Mouse (Mus musculus) forebrain, embryonic 13.5 days (tissue): ENCODE measurements around the gene Mecom. TPM values are rescaled to one million over a fixed set of nuclear protein-coding genes. Genes with fewer than 3 reads are reported as not detected.
A peak's percentile ranks its signal among the peaks of the same experiment; 100 is the strongest.

ENCODE experiments used
- ATAC-seq: fragments of 200-750 bp; cut with Nextera tagmentation; 2 replicates; pipeline ENCODE4 v1.8.0; 2017
- H3K27ac ChIP-seq: fragments of 300-500 bp; sonication (generic); 2 replicates; pipeline ENCODE4 v1.5.1; 2015; ENCODE audit warnings: inconsistent platforms, mild to moderate bottlenecking, moderate library complexity
- H3K27me3 ChIP-seq: fragments of 300-500 bp; sonication (generic); 2 replicates; pipeline ENCODE4 v1.6.1; 2015; ENCODE audit warnings: mild to moderate bottlenecking, inconsistent platforms
- H3K36me3 ChIP-seq: fragments of 300-500 bp; sonication (generic); 2 replicates; pipeline ENCODE4 v1.6.1; 2015; ENCODE audit warnings: mild to moderate bottlenecking, inconsistent platforms; ENCODE audit not compliant: poor library complexity, severe bottlenecking
- H3K4me1 ChIP-seq: fragments of 300-500 bp; sonication (generic); 2 replicates; pipeline ENCODE4 v1.6.1; 2015; ENCODE audit warnings: inconsistent platforms
- H3K4me2 ChIP-seq: fragments of 300-500 bp; sonication (generic); 2 replicates; pipeline ENCODE4 v1.6.1; 2015; ENCODE audit warnings: inconsistent platforms, mild to moderate bottlenecking, moderate library complexity
- H3K4me3 ChIP-seq: fragments of 300-500 bp; sonication (generic); 2 replicates; pipeline ENCODE4 v1.5.1; 2015; ENCODE audit warnings: mild to moderate bottlenecking, inconsistent platforms
- H3K9ac ChIP-seq: fragments of 300-500 bp; sonication (generic); 2 replicates; pipeline ENCODE4 v1.6.1; 2015; ENCODE audit warnings: mild to moderate bottlenecking, inconsistent platforms
- H3K9me3 ChIP-seq: fragments of 300-500 bp; sonication (generic); replicated peaks from 2 replicates; pipeline ENCODE4 v1.6.1; 2016; ENCODE audit warnings: inconsistent platforms
- WGBS: fragments of 180-500 bp; shearing (Covaris S2); methylation state at CpG from one replicate; pipeline ENCODE4 v1.1.7; 2015; 5-methylcytosine and 5-hydroxymethylcytosine counted together
- polyA plus RNA-seq: library from polyadenylated mRNA; unstranded; fragments of >200 nt; fragmentation: Nextera tagmentation; extraction: Ambion mirVana; gene quantifications from 2 replicates; pipeline ENCODE4 v1.2.1, GENCODE M21; 2015

The Mecom gene
- polyA plus RNA-seq, 1 experiment from 2014 or later: 3.7 TPM

GRCm38 (mm10) chr3:30475591-30475990 lies 72.2 kb downstream of the Mecom start:
- ATAC-seq: no peak
- Histone ChIP-seq H3K9ac (no peak overlapping the region), H3K27me3 (no peaks in the 10 kb centered on the region), H3K27ac (no peak overlapping the region), H3K4me3 (no peak overlapping the region), H3K9me3 (no peaks in the 10 kb centered on the region), H3K4me2 (no peak overlapping the region), H3K36me3 (no peaks in the 10 kb centered on the region), H3K4me1 (no peaks in the 10 kb centered on the region)
- WGBS: 56% methylated on average over 6 of the region's 6 CpGs

GRCm38 (mm10) chr3:30468068-30468835 lies 79.6 kb downstream of the Mecom start:
- no peak overlapping the region for H3K4me2 ChIP-seq
- no peak overlapping the region for H3K27ac ChIP-seq
- WGBS: 83% methylated on average over 7 of the region's 7 CpGs
- no peaks in the 10 kb centered on the region for H3K4me1 ChIP-seq
- no peaks in the 10 kb centered on the region for H3K27me3 ChIP-seq
- no peak overlapping the region for H3K9ac ChIP-seq
- no peak for ATAC-seq
- H3K36me3 ChIP-seq: no peaks in the 10 kb centered on the region
- no peak overlapping the region for H3K4me3 ChIP-seq
- no peaks in the 10 kb centered on the region for H3K9me3 ChIP-seq

GRCm38 (mm10) chr3:30466031-30466650 lies 81.7 kb downstream of the Mecom start:
- 66% methylated on average over 11 of the region's 11 CpGs for WGBS
- no peak overlapping the region for H3K9ac ChIP-seq
- peaks cover 3% of the 10 kb centered on the region; the same call in 1 of the 2 replicates for H3K4me1 ChIP-seq
- H3K4me3 ChIP-seq: no peak overlapping the region
- H3K4me2 ChIP-seq: no peak overlapping the region
- no peaks in the 10 kb centered on the region for H3K9me3 ChIP-seq
- no peak overlapping the region for H3K27ac ChIP-seq
- no peaks in the 10 kb centered on the region for H3K27me3 ChIP-seq
- H3K36me3 ChIP-seq: no peaks in the 10 kb centered on the region
- no peak for ATAC-seq

GRCm38 (mm10) chr3:30464497-30464896 lies 83.3 kb downstream of the Mecom start:
- H3K9ac ChIP-seq: no peak overlapping the region
- H3K4me1 ChIP-seq: peaks cover 8% of the 10 kb centered on the region; the same call in 1 of the 2 replicates
- peak; percentile 65; the same call in 1 of the 2 replicates for ATAC-seq
- no peak overlapping the region for H3K27ac ChIP-seq
- 95% methylated on average over 3 of the region's 3 CpGs for WGBS
- H3K4me2 ChIP-seq: no peak overlapping the region
- no peaks in the 10 kb centered on the region for H3K9me3 ChIP-seq
- no peak overlapping the region for H3K4me3 ChIP-seq
- H3K27me3 ChIP-seq: no peaks in the 10 kb centered on the region
- no peaks in the 10 kb centered on the region for H3K36me3 ChIP-seq

GRCm38 (mm10) chr3:30461831-30462230 lies 86.0 kb downstream of the Mecom start:
- no peaks in the 10 kb centered on the region for H3K27me3 ChIP-seq
- H3K4me2 ChIP-seq: no peak overlapping the region
- no peak for ATAC-seq
- no peaks in the 10 kb centered on the region for H3K36me3 ChIP-seq
- no peak overlapping the region for H3K9ac ChIP-seq
- H3K4me3 ChIP-seq: no peak overlapping the region
- WGBS: 88% methylated on average over 2 of the region's 2 CpGs
- H3K9me3 ChIP-seq: no peaks in the 10 kb centered on the region
- H3K4me1 ChIP-seq: peaks cover 8% of the 10 kb centered on the region; the same call in 1 of the 2 replicates
- no peak overlapping the region for H3K27ac ChIP-seq

GRCm38 (mm10) chr3:30460890-30461578 lies 86.8 kb downstream of the Mecom start:
- ATAC-seq: peak; percentile 74
- no peaks in the 10 kb centered on the region for H3K36me3 ChIP-seq
- H3K27me3 ChIP-seq: no peaks in the 10 kb centered on the region
- 61% methylated on average over 9 of the region's 9 CpGs for WGBS
- H3K9me3 ChIP-seq: no peaks in the 10 kb centered on the region
- no peak overlapping the region for H3K9ac ChIP-seq
- peaks cover 8% of the 10 kb centered on the region; the same call in 1 of the 2 replicates for H3K4me1 ChIP-seq
- no peak overlapping the region for H3K4me3 ChIP-seq
- H3K4me2 ChIP-seq: no peak overlapping the region
- no peak overlapping the region for H3K27ac ChIP-seq

- Histone ChIP-seq H3K9ac (no peak overlapping the region), H3K27ac (no peak overlapping the region), H3K27me3 (no peaks in the 10 kb centered on the region), H3K4me1 (peaks cover 8% of the 10 kb centered on the region; the same call in 1 of the 2 replicates), H3K4me3 (no peak overlapping the region), H3K9me3 (no peaks in the 10 kb centered on the region), H3K36me3 (no peaks in the 10 kb centered on the region), H3K4me2 (no peak overlapping the region)
- ATAC-seq: no peak
- 83% methylated on average over 4 of the region's 4 CpGs for WGBS
Observed at GRCm38 (mm10) chr3:30459626-30460025, 88.2 kb downstream of the Mecom start.

GRCm38 (mm10) chr3:30457975-30458678 lies 89.7 kb downstream of the Mecom start:
- no peaks in the 10 kb centered on the region for H3K36me3 ChIP-seq
- H3K27me3 ChIP-seq: no peaks in the 10 kb centered on the region
- peaks cover 8% of the 10 kb centered on the region; the same call in 1 of the 2 replicates for H3K4me1 ChIP-seq
- WGBS: 56% methylated on average over 9 of the region's 9 CpGs
- no peaks in the 10 kb centered on the region for H3K9me3 ChIP-seq
- no peak overlapping the region for H3K27ac ChIP-seq
- H3K9ac ChIP-seq: no peak overlapping the region
- no peak overlapping the region for H3K4me3 ChIP-seq
- no peak for ATAC-seq
- H3K4me2 ChIP-seq: no peak overlapping the region

GRCm38 (mm10) chr3:30455902-30456301 lies 91.9 kb downstream of the Mecom start:
- Histone ChIP-seq H3K27me3 (no peaks in the 10 kb centered on the region), H3K4me3 (no peak overlapping the region), H3K36me3 (no peaks in the 10 kb centered on the region), H3K27ac (no peak overlapping the region), H3K4me1 (peaks cover 2% of the 10 kb centered on the region; the same call in 1 of the 2 replicates), H3K4me2 (no peak overlapping the region), H3K9ac (no peak overlapping the region), H3K9me3 (no peaks in the 10 kb centered on the region)
- WGBS: 80% methylated on average over 8 of the region's 8 CpGs
- ATAC-seq: no peak

GRCm38 (mm10) chr3:30453546-30454455 lies 94.0 kb downstream of the Mecom start:
- Histone ChIP-seq H3K4me1 (no peaks in the 10 kb centered on the region), H3K9me3 (no peaks in the 10 kb centered on the region), H3K27ac (no peak overlapping the region), H3K27me3 (no peaks in the 10 kb centered on the region), H3K36me3 (no peaks in the 10 kb centered on the region), H3K4me3 (no peak overlapping the region), H3K4me2 (no peak overlapping the region), H3K9ac (no peak overlapping the region)
- 68% methylated on average over 15 of the region's 15 CpGs for WGBS
- no peak for ATAC-seq

- ATAC-seq: no peak
Observed at GRCm38 (mm10) chr3:30453046-30453445, 94.8 kb downstream of the Mecom start.

More at GRCm38 (mm10) chr3:30453046-30453445, 94.8 kb downstream of the Mecom start:
- no peak overlapping the region for H3K27ac ChIP-seq
- no peaks in the 10 kb centered on the region for H3K36me3 ChIP-seq
- H3K4me3 ChIP-seq: no peak overlapping the region
- H3K9ac ChIP-seq: no peak overlapping the region
- no peaks in the 10 kb centered on the region for H3K4me1 ChIP-seq
- no peak overlapping the region for H3K4me2 ChIP-seq
- 80% methylated on average over 6 of the region's 6 CpGs for WGBS
- H3K9me3 ChIP-seq: no peaks in the 10 kb centered on the region
- no peaks in the 10 kb centered on the region for H3K27me3 ChIP-seq
